Mouse (Mus musculus) spleen, embryonic (tissue): Measurements from ENCODE around the gene Fzd4.

ENCODE experiments used
- CTCF ChIA-PET: fragments of 350-600 bp; sonication (Branson Sonifier 250); formaldehyde crosslinking; loops from one replicate; lab custom pipeline; 2022; lab: Charles Lee

The Fzd4 gene

DNA sequence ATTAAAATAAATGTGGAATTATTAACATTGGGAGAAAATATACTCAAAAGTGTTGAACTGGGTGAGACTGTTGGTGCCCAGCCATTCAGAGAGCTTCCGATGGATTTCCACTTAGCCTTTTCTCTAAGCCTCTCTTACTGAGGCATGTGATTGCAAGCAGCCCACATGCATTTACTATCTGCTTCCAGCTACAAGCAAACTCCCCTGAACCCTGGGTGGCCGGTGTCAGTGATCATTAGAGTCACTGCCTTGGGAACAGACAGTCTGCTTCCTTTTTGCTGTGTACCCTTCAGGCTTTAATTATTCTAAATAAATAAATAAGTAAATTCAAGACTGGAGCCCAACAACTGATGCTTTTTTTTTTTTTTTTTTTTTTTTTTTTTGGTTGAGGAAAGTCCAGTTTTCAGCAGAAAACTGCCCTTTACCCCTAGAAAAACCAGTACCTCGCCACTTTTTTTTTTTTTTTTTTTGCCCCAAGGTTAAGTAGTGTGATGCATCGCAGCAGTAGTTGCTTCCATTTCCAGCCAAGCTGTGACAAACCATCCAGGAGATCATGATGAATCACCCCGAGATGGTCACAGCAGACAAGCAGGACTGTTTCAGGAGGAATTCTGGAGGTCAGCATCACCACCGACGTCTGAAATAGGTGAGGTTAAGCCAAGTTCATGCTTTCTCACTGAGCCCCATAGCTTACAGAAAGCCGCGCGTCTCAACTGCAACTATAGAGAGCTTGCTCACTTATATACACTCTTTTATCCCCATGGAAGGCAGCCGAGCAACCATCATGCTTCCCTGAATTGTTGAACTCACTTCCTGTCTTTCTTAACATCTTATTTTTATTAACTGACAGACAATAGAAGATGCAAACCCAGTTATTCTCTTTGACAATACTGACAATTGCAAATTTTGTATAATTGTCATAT lies 21.9 kb downstream of the Fzd4 start:
- CTCF ChIA-PET: no interaction called here

DNA sequence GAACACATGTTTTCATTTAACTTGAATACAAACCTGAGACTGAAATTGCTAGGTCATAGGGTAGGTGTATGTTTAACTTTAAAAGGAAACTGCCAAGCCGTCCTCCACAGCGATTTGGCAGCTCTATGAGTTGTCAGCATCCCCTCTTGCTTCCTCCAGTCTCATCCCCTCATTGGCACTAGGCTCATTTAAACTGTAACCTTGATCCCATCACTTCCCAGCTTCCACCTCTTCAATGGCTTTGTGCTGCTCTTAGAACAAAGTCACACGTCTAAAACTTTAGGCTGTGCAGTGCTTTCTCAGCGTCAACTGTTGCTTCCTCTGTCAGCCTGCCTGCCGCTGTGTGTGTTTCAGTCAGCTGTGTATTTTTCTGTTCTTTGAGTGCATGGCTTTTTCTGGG lies 22.9 kb downstream of the Fzd4 start:
- CTCF ChIA-PET: no interaction called here

DNA sequence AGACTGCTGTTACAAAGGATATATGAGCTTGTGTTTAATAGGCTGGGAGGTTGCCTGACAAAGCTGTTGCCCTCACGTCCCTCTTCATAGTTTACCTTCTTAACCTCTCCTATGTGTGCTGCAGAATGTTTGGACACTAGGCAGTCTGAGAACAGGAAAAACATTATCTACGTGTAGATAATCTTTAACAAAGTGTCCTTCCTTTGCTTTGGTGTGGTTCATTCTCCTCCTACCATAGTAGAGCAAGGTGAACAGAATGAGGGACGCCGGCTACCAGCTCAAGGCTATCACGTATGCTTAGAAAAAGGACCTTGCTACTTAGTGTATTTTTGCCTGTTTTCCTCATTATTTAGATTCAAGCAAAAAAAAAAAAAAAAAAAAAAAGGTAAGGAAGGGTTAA lies 24.6 kb downstream of the Fzd4 start:
- CTCF ChIA-PET: no interaction called here

DNA sequence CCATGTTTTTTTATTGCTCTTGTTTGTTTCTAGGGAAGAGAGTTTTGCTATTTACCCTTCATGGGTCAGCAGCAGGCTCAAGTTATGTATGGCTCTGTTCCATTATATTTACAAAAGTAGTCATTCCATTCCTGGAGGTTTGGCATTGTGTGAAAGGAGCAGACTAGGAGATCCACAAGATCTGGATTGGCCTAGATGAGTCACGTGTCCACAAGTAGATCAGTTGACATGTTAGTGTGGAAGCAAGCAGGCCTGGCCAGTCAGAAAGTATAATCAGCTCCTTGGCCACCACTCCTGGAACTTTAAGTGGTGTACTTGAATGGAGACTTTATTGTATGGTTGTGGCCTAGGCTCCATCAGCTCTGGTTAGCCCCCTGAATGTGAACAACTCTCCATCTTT lies 25.2 kb downstream of the Fzd4 start:
- CTCF ChIA-PET: no interaction called here

DNA sequence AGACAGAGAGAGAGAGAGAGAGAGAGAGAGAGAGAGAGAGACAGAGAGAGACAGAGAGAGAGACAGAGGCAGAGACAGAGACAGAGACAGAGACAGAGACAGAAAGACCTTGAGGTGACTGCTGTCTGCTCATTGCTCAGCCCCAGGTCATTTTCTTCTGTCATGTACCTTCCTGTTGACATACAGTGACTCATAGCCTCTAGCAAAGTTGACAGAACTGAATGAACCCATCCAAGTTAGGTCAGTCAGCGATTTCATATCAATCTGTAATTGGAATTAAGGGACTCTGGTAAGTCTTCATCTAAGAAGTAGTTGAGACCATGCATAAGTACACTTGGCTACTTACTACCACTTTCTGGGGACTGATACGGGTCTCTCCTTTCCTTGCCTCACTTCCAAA lies 27.0 kb downstream of the Fzd4 start:
- CTCF ChIA-PET: no interaction called here

DNA sequence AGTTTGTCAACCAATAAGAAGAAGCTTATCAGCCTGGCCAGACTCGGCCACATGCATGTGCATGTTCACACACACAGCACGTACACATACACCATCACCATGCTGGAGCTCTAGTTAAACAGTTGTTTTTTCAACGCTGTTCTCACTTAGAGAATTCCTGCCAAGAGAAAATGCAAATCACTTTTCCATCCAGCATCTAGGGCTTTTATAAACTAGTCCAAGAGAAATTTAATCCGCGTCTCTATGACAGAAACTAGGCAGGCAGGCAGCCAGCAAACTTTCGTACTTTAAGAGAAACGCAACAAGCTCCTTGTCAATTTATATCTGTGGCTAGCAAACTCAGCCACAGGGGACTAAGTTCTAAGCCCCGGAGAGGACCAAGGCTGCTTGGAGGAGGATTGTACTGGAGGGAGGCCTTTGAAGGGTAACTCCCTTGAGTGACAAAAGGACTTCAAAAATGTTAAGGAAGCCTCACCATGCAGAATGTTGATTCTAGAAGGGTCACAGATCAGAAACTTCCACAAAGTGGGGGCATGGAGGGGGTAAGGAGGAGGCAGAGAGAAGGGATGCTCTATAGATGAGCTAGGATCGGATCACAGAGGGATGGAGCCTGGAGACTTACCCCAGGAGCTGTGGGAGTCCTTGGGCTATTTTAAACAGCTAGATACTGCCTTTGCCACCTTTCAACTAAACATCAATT lies 29.2 kb downstream of the Fzd4 start:
- CTCF ChIA-PET: no interaction called here

DNA sequence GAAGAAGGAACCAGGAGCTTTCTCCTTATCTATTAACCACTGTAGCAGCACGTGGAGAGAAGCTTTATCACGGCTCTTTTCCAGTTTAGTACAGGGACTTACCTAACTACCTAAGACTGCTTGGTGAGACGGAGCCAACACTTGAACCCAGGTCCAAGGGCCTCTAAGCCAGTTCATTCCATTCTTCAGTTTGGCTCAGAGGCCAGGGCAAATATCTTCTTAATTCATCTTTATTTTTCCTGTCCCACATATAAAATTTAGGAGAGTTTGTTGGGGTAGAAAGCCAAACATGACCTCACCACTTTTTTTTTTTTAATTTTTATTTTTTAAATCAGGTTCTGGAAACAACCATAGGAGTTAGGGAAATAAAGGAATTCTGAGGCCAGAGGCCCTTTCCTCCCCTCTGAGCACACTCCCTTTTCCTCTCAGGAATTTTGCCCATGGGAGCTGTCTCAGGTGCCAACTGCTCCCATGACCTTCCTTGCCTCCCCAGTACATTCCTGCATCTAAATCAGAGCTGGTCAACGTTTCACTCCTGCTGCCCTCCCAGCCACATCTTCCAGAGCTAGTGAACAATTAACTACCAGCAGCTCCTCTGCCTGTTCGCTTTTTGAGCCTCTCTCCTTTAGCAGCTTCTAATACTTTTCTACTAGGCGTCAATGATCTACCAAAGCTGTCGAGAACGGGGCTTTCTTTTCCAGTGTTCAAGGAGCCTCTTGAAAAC lies 29.9 kb downstream of the Fzd4 start:
- CTCF ChIA-PET: no interaction called here

DNA sequence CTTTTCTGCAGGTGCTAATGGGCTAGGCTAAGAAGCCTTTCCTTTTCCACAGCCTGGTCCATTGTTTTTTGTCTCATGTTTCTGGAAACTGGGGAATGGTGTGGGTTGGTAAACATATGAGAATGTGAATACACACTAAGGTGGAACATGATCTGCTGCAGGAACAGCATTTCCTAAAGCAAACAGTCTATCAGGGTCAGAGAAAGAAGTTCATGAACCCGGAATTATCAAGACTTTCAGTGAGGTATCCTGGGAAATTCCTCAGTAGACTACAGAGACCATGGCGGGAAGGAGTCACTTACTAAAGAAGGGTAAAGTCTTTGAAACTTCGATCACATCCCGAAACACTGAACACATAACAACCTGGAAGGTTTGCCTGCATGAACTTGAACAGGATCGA lies 32.2 kb downstream of the Fzd4 start:
- CTCF ChIA-PET: no interaction called here

DNA sequence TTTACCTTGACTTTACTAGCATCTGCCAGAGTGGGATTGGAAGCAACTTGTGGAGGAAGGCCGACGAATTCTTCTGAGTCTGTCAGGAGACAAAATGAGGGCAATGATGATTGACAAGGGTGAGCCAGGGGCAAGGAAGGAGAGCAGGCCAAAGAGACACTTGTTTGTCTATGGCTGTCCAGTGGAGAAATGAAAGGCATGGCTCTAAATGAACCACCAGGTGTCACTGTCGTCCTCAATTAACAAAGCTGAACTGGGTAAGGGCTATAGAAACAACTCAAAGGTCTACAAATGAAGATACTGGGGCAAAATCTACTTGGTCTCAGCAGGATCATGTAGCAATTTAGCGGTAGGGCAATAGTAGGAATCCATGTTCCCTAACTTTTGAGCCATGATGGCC lies 33.4 kb downstream of the Fzd4 start:
- CTCF ChIA-PET: interaction anchor here (0.6 kb wide), 1 partner anchor 37 kb away, joined by 3 read pairs; no protein-coding TSS in a partner anchor

DNA sequence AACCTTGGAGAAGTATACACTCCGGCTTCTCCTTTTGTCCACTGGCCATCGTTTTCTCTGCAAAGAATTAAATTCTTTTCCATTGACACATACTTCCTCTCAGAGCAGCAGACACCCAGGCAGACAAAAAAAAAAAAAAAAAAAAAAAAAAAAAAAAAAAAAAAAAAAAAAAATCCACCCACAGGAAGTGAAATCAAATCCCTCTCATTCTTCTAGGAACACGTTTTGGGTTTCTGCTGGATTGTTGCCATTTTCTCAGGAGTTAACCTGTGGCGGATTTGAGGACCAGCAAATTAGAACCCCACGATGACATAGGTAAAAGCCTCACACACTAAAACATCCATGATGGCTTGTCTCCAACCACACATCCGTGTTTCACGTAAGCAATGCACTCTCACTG lies 37.1 kb downstream of the Fzd4 start:
- CTCF ChIA-PET: no interaction called here

DNA sequence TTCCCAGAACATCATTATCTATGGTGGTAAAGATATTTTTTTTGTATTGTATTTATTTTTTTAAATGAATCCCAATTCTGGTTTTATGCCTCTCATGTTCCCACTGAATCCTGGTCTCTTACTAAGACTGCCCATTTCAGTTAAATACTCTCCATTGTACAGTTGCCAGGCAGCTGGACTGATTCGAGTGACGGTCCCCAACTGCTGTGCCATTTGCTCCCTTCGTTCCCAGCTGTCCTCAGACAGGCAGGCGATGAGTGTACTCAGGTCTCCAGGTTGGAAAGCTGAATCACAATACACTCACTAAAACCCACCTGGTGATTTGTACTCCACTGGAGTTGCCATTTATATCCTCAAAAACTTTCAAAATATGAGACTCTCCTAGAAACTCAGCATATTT lies 38.1 kb downstream of the Fzd4 start:
- CTCF ChIA-PET: no interaction called here

DNA sequence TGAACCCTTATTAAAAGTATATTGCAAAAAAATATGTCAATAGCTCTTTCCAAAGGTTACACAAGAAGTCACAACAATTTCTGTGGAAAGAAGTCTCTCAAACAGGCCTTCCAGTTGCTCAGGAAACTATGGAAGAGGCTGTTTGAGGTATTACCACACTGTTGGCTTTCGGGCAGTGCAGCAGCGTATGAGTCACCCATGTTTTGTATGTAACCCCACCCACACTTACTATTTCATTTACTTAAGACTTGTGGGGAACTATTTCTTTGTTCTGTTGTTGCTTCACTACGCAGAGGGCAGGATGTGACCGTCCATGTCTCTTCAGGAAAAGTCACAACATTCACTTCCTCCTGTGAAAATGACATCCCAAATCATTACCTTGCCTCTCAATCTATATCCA lies 41.0 kb downstream of the Fzd4 start:
- CTCF ChIA-PET: no interaction called here

DNA sequence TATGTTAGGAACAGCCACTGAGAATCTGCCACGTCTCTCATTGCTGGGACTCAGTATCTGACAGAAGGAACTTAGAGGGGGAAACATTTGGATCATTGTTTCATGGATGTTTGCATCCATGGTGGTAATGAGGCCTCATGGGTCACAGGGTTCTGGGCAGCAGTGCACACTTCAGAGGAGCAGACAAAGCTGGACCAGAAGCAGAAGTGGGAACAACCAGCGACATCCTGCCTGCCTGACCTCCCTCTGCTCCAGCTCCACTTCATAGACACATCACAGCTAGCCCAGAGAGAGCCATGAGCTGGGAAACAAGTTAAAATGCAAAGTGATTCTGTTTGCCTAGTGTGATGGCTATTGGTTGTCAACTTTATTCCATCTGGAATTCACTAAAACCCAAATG lies 46.2 kb downstream of the Fzd4 start:
- CTCF ChIA-PET: no interaction called here

DNA sequence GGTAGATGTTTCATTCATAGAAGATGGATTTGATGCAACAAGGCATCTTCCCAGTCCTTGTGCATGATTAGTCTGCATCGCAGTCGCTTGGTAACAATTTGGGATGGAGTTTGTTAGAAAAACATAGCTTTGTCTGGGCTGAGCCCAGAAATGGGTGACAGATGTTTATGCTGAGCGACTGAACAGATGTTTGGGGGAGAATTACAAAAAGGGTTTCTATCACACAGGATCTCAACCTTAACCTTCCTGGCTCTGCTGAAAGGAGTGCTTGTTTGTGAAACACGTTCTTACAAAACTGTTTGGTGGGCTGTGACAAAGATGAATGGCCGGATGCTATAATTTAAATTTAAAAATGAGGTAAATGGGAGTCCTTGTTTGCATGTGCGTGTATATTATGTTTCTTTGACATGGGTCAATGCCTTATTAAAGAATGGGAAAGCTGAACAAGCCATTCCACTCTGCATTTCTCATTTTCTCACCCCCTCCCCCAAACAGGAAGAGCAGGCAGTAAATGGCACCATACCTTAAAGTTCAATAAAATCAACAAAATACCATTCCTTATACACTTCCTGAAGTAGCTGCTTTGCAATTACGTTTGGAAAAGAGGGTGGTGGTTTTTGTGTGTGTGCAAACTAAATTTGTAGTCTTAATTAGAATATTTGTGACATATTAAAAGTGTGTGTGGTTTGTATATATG lies 52.4 kb downstream of the Fzd4 start:
- CTCF ChIA-PET: no interaction called here

DNA sequence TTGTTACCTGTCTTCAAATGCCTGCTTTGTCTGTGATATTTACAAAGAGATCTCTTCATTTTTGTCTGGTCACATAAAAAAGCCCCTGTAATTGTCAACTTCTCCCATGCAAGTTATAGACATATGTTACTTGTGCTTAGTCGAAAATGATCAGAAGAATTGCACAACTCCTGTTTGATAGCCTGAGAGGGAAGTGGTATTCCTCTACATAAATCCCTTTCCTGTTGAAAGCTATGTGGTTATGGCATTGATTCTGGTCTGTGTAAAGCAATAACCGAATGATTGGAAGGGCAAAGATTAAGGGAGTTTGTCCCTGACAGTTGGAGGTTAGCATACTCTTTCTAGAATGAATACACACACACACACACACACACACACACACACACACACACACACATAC lies 55.5 kb downstream of the Fzd4 start:
- CTCF ChIA-PET: no interaction called here

DNA sequence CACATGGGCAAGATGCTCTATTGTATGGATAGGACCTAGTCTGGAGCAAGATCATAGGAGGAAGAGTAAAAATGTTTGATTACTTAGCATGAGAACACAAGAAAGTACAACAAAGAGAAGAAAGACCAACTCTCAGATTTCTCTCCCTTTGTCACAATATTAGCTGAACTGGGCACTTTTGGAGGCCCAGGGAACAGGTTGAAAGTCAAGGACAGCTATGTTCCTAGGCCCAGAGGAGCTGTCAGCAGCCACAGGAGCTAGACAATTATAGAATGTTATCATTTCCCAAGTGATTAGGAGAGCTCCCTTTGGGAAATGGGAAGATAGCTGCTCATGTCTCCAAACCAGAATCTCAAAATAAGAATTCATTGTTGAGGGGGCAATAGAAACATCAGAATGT lies 56.8 kb downstream of the Fzd4 start:
- CTCF ChIA-PET: no interaction called here

DNA sequence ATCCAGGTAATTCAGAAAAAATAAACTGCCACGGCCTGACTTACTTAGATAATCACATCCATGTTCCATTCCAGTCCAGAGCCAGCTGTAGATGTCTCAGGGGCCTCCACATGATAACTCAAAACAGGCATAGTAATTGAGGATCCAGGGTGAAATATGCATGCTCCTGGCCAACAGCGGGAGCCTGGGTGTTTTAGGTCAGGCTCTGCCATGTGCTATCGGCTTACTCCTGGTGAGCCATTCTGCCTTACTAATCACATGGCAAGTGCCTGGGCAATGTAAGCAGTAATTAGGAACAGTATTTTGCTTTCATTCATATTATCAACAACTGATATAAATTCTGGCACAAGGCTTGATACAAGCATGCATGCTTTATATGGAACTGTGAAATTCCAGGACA lies 57.2 kb downstream of the Fzd4 start:
- CTCF ChIA-PET: no interaction called here
